Mouse (Mus musculus) olfactory bulb, adult 2 months (tissue): Measurements from ENCODE around the gene Wdr20. TPM values are rescaled to one million over a fixed set of nuclear protein-coding genes. Genes with fewer than 3 reads are reported as not detected.
A peak's percentile ranks its signal among the peaks of the same experiment; 100 is the strongest.
"Not testable (repeated sequence)": the region's sequence is repeated elsewhere in the genome, so short reads cannot be mapped to it uniquely, and the experiment has no call there.

Source experiments
- H3K27ac ChIP-seq: fragments of 200-500 bp; 2 replicates; pipeline ENCODE4 v1.5.1; 2012; ENCODE audit warnings: low read depth, low read length; ENCODE audit not compliant: insufficient read depth
- H3K4me1 ChIP-seq: fragments of 200-500 bp; 2 replicates; pipeline ENCODE4 v1.6.1; 2012; ENCODE audit warnings: low read length; ENCODE audit not compliant: control insufficient read depth, insufficient read depth
- H3K4me3 ChIP-seq: fragments of 200-500 bp; 2 replicates; pipeline ENCODE4 v1.5.1; 2012; ENCODE audit warnings: mild to moderate bottlenecking, low read depth, low read length, moderate library complexity; ENCODE audit not compliant: insufficient read depth
- CTCF ChIP-seq: fragments of 200-500 bp; IDR thresholded peaks from 2 replicates; pipeline ENCODE4 v1.5.1; 2012; ENCODE audit warnings: low read depth, mild to moderate bottlenecking, low read length, moderate library complexity; ENCODE audit not compliant: insufficient read depth
- POLR2A ChIP-seq: fragments of 200-500 bp; IDR thresholded peaks from 2 replicates; pipeline ENCODE4 v1.6.1; 2012; ENCODE audit warnings: mild to moderate bottlenecking, low read depth, low read length, moderate library complexity; ENCODE audit not compliant: insufficient read depth
- WGBS: fragments of 180-500 bp; shearing (Covaris S2); methylation state at CpG from one replicate; pipeline ENCODE4 v1.1.7; 2018; 5-methylcytosine and 5-hydroxymethylcytosine counted together
- polyA plus RNA-seq: library from polyadenylated mRNA; stranded (reverse); fragments of >200 nt; gene quantifications from 2 replicates; pipeline ENCODE4 v1.2.4, GENCODE M21; 2012; ENCODE audit warnings: low replicate concordance; ENCODE audit not compliant: missing spikeins, insufficient read depth, insufficient read length

Gene Wdr20
- polyA plus RNA-seq, 1 experiment = not detected

DNA sequence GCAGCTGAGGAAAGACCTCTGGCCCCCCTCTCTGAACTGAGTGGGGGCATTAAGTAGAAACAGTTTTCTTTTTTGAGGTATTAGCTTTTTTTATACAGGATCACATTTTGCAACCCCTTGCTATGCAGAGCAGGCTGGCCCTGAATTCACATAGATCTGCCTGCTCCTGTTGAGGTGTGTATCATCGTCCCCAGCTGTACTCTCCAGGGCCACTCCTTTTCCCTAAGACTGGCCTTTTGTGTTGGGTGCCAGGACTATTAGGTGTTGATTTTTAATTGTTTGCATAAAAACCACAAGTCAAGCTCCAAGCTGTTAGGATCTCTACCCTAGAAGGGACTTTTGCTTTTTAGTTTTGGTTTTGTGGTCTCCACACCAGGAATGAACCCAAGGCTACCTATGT is 39.7 kb upstream of the Wdr20 start:
- TF ChIP-seq POLR2A (no peak), CTCF (no peak)
- WGBS = 92% methylated on average over 1 of the region's 1 CpGs
- Histone ChIP-seq H3K4me1 (peaks cover under 1% of the 10 kb centered on the region; the same call in 1 of the 2 replicates), H3K27ac (no peak overlapping the region), H3K4me3 (no peak overlapping the region)

GRCm38 (mm10) chr12:110698523-110699170 is 39.1 kb upstream of the Wdr20 start:
- no peak overlapping the region for H3K4me3 ChIP-seq
- 75% methylated on average over 15 of the region's 15 CpGs for WGBS
- H3K4me1 ChIP-seq = peaks cover 2% of the 10 kb centered on the region; the same call in 1 of the 2 replicates
- no peak overlapping the region for H3K27ac ChIP-seq
- TF ChIP-seq POLR2A (no peak), CTCF (no peak)

- TF ChIP-seq POLR2A (no peak), CTCF (no peak)
- Histone ChIP-seq H3K4me1 (peaks cover 2% of the 10 kb centered on the region; the same call in 1 of the 2 replicates), H3K27ac (no peak overlapping the region), H3K4me3 (no peak overlapping the region)
- 60% methylated on average over 2 of the region's 2 CpGs for WGBS
These were observed 38.6 kb upstream of the Wdr20 start for GRCm38 (mm10) chr12:110699171-110699547.

- WGBS = 73% methylated on average over 2 of the region's 2 CpGs
- no peak overlapping the region for H3K27ac ChIP-seq
- H3K4me3 ChIP-seq = no peak overlapping the region
- TF ChIP-seq CTCF (no peak), POLR2A (no peak)
- H3K4me1 ChIP-seq = peaks cover 2% of the 10 kb centered on the region; the same call in 1 of the 2 replicates
These were observed 37.0 kb upstream of the Wdr20 start for GRCm38 (mm10) chr12:110700730-110701129.

DNA sequence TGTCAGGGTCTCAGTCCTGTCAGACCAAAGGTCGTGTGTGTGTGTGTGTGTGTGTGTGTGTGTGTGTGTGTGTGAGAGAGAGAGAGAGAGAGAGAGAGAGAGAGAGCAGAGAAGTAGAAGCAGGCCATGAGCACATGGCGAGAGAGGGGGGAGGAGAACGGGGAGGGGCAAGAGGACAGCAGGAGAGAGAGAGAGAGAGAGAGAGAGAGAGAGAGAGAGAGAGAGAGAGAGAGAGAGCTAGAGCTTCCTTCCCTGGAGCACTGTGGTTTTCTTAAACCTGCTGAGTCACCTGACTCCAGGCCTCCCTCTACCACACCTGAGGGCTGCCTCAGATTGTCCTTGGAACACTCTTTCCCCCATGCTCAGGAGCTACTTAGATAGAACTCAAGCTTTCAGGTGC is 36.4 kb upstream of the Wdr20 start:
- not testable (repeated sequence) for H3K4me3 ChIP-seq, H3K27ac ChIP-seq
- 25% methylated on average over 3 of the region's 3 CpGs for WGBS

GRCm38 (mm10) chr12:110702556-110702955 is 35.2 kb upstream of the Wdr20 start, which contains the start of gene Hsp90aa1:
TSS of gene Hsp90aa1 (minus strand) at chr12:110702728.
- no peak for TF ChIP-seq CTCF
- no peak for TF ChIP-seq POLR2A
- 51% methylated on average over 4 of the region's 4 CpGs for WGBS
- Histone ChIP-seq H3K4me3 (no peak within 1 kb of the TSS), H3K4me1 (peaks cover 11% of the 10 kb centered on the region), H3K27ac (no peak within 1 kb of the TSS)

More for the DNA sequence above, 36.4 kb upstream of the Wdr20 start:
- not testable (repeated sequence) for H3K4me1 ChIP-seq

DNA sequence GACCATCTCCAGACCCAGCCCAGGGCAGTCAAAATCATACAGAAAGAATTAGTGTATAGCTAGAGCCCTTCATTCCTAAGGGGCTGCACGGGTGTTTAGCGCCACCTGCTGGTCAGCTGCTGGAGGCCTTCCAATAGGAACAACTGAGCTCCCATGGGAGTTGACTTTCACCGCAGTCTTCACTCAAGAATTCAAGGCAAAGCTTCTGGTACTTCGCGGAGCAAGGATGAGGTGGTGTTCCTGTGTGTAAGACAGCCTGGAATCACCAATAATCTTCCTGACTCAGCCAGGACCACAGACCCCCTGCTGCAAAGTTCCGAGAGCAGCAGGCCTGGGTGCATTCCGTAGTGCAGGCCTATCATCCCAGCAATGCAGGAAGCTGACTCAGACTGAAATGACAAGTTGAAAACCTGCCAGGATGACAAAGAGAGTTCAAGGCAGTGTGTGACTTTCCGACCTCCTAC is 34.7 kb upstream of the Wdr20 start:
- TF ChIP-seq POLR2A (no peak), CTCF (peak; percentile 83)
- H3K4me1 ChIP-seq = peaks cover 13% of the 10 kb centered on the region
- 33% methylated on average over 8 of the region's 8 CpGs for WGBS
- no peak overlapping the region for H3K4me3 ChIP-seq
- no peak overlapping the region for H3K27ac ChIP-seq

GRCm38 (mm10) chr12:110703682-110704081 is 34.1 kb upstream of the Wdr20 start:
- TF ChIP-seq POLR2A (no peak), CTCF (no peak)
- WGBS = 80% methylated on average over 7 of the region's 7 CpGs
- H3K4me3 ChIP-seq = no peak overlapping the region
- peaks cover 13% of the 10 kb centered on the region for H3K4me1 ChIP-seq
- H3K27ac ChIP-seq = no peak overlapping the region

DNA sequence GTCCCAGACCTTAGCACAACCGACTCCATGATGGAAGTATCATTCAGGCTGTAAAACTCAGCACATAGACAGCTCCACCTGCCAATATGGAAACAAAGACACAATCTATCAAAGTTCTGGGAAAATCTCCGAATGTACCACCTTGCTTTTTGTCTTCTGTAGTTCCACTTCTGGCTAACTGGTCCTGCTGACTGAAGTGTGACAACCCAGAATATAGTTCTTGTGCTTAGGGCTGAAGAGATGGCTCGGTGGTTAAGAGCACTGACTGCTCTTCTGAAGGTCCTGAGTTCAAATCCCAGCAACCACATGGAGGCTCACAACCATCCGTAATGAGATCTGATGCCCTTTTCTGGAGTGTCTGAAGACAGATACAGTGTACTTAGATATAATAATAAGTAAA is 32.3 kb upstream of the Wdr20 start:
- H3K4me1 ChIP-seq = peaks cover 13% of the 10 kb centered on the region; the same call in 1 of the 2 replicates
- 88% methylated on average over 4 of the region's 4 CpGs for WGBS
- H3K4me3 ChIP-seq, H3K27ac ChIP-seq: not testable (repeated sequence)
